Mouse (Mus musculus): ENCODE measurements around the gene Klf4.

Gene Klf4

DNA sequence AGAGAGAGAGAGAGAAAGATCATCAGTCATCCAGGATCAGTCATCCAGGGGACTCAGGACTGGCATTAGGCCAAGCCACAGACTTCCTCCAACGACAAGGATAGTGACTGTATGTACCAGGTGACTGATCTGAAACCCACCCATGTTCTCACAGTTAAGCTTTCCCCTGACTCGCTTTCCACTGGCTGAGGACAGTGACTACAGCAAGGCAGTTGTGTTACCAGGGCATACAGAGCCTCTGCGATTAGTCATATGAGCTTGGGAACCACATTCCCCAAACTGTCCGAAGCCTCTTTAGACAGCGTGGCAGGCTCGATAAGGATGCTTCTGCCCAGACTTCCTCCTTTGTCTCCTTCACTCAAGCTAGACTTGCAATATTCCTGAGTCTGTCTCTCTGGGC lies 43.7 kb downstream of the Klf4 start:
- CTCF ChIA-PET: interaction anchor here in 1 of 4 experiments (0.6 kb wide), 2 partner anchors 12 to 23 kb away, joined by 3 to 5 read pairs; no protein-coding TSS in a partner anchor
- POLR2A ChIA-PET: interaction anchor here in 3 of 4 experiments (1.0 to 4.2 kb wide), 9 partner anchors 9 to 37 kb away, joined by 3 to 38 read pairs (median 5); no protein-coding TSS in a partner anchor

DNA sequence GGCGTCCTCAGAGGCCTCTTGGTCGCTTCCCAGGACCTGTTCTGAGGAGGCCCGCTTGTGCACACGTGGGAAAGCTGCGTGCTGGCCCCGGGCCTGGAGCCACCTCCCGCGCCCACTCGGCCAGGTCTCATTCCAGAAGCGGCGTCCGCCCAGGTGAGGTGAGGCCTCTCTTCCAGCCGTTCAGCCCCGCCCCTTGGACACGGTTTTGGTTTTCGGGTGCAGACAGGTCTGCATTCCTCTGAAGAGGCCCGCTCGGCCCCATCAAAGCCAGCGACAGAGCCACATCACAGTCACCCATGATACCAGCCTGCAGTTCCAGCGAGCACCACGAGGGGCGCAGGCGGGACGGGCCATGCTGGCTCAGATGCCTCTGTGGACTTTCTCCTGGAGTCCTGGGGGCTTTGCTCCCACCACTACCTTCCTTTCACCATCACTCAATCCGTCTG lies 51.9 kb downstream of the Klf4 start:
- ChIA-PET CTCF (interaction anchor here (0.5 to 0.7 kb wide), 5 partner anchors 34 to 1622 kb away, joined by 3 to 5 read pairs (median 3); partner anchors contain the start of gene Klf4 (in 1 of the 4)), POLR2A (interaction anchor here (0.8 to 14.8 kb wide), 36 partner anchors 8 to 531 kb away, joined by 3 to 1353 read pairs (median 6); partner anchors contain the start of genes Klf4 (in 3 of the 4) and Rad23b (in 1 of the 4))

- CTCF ChIA-PET: interaction anchor here (0.5 to 2.7 kb wide), 20 partner anchors 11 to 1207 kb away, joined by 3 to 13 read pairs (median 4); no protein-coding TSS in a partner anchor
Observed at GRCm38 (mm10) chr4:55478333-55478732, 53.9 kb downstream of the Klf4 start.

GRCm38 (mm10) chr4:55477933-55478332 lies 54.3 kb downstream of the Klf4 start:
- CTCF ChIA-PET: interaction anchor here (0.5 to 2.7 kb wide), 23 partner anchors 11 to 1207 kb away, joined by 3 to 13 read pairs (median 3); no protein-coding TSS in a partner anchor
- POLR2A ChIA-PET: interaction anchor here (0.6 to 14.8 kb wide), 121 partner anchors 8 to 1526 kb away, joined by 3 to 1353 read pairs (median 6); partner anchors contain the start of genes Klf4 (in 4 of the 4), Elp1 (in 1 of the 4), Fam206a (in 1 of the 4) and Rad23b (in 1 of the 4)

More at GRCm38 (mm10) chr4:55478333-55478732, 53.9 kb downstream of the Klf4 start:
- POLR2A ChIA-PET: interaction anchor here (0.6 to 14.8 kb wide), 104 partner anchors 8 to 1526 kb away, joined by 3 to 1353 read pairs (median 6); partner anchors contain the start of genes Klf4 (in 4 of the 4), Elp1 (in 1 of the 4), Fam206a (in 1 of the 4) and Rad23b (in 1 of the 4)

GRCm38 (mm10) chr4:55477210-55477759 lies 55.0 kb downstream of the Klf4 start:
- POLR2A ChIA-PET: interaction anchor here (0.6 to 14.8 kb wide), 125 partner anchors 8 to 1525 kb away, joined by 3 to 1353 read pairs (median 5); partner anchors contain the start of genes Klf4 (in 4 of the 4), Elp1 (in 1 of the 4), Fam206a (in 1 of the 4) and Zfp462 (in 1 of the 4)
- CTCF ChIA-PET: interaction anchor here (0.6 to 2.7 kb wide), 17 partner anchors 10 to 1208 kb away, joined by 3 to 13 read pairs (median 4); no protein-coding TSS in a partner anchor

All from embryonic stem cell, embryonic (primary cell).